Comparison of ENCODE assay signal across 8 mouse cellular contexts in genomic region chr5:33722266-33723018, GRCm38 (mm10). TPM values are rescaled to one million over a fixed set of nuclear protein-coding genes. Genes with fewer than 3 reads are reported as not detected.
A peak's percentile ranks its signal among the peaks of the same experiment; 100 is the strongest.
DNase-seq lines count a peak whose midpoint lies in the region; ATAC-seq and TF ChIP-seq lines count a peak whose summit lies in the region.

No protein-coding gene starts in this region.

- peaks cover 21% of the 10 kb centered on the region for H3K4me1 ChIP-seq in kidney, adult 2 months (ENCODE audit: control insufficient read depth, insufficient read depth, low read length)
- H3K4me1 ChIP-seq in bone marrow macrophage, adult 2 months (ENCODE audit: control insufficient read depth, insufficient read depth, low read length): no peaks in the 10 kb centered on the region
- H3K4me1 ChIP-seq in hindbrain, embryonic 12.5 days: peaks cover 70% of the 10 kb centered on the region
- peaks cover 17% of the 10 kb centered on the region; the same call in 1 of the 2 replicates for H3K4me1 ChIP-seq in midbrain, embryonic 14.5 days (ENCODE audit: control insufficient read depth, insufficient read depth, low read length)

- H3K4me3 ChIP-seq in kidney, adult 2 months (ENCODE audit: insufficient read depth, low read depth, low read length): peak overlapping the region; percentile 88
- peak overlapping the region; percentile 49 for H3K4me3 ChIP-seq in bone marrow macrophage, adult 2 months (ENCODE audit: insufficient read depth, low read length)
- peak overlapping the region; percentile 71 for H3K4me3 ChIP-seq in hindbrain, embryonic 12.5 days
- peak overlapping the region; percentile 48 for H3K4me3 ChIP-seq in midbrain, embryonic 14.5 days (replicated peaks; ENCODE audit: low read depth, low read length)

- WGBS in kidney, adult 2 months: 1% methylated on average over 53 of the region's 53 CpGs
- WGBS in hindbrain, embryonic 12.5 days: under 1% methylated on average over 53 of the region's 53 CpGs
- under 1% methylated on average over 53 of the region's 53 CpGs for WGBS in midbrain, embryonic 14.5 days

- H3K27ac ChIP-seq in kidney, adult 2 months (ENCODE audit: insufficient read depth, low read depth, low read length): peak overlapping the region; percentile 96
- H3K27ac ChIP-seq in bone marrow macrophage, adult 2 months (ENCODE audit: insufficient read depth, low read depth, low read length): no peak overlapping the region
- peak overlapping the region; percentile 82 for H3K27ac ChIP-seq in hindbrain, embryonic 12.5 days
- H3K27ac ChIP-seq in midbrain, embryonic 14.5 days (replicated peaks; ENCODE audit: low read depth, low read length): peak overlapping the region; percentile 65

- no peaks in the 10 kb centered on the region for H3K27me3 ChIP-seq in kidney, adult 2 months (replicated peaks; ENCODE audit: control insufficient read depth, insufficient read depth, low read length)
- H3K27me3 ChIP-seq in hindbrain, embryonic 12.5 days: peaks cover 45% of the 10 kb centered on the region
- peaks cover 21% of the 10 kb centered on the region for H3K27me3 ChIP-seq in midbrain, embryonic 14.5 days (ENCODE audit: control insufficient read depth, insufficient read depth, low read length)

- TF ChIP-seq CTCF in kidney, adult 2 months (conservative IDR thresholded peaks at IDR 0.05; ENCODE audit: insufficient read depth, insufficient read length, low read depth, low read length): no peak
- TF ChIP-seq CTCF in bone marrow macrophage, adult 2 months (IDR thresholded peaks at IDR 0.05; ENCODE audit: low read depth, low read length): no peak

- H3K36me3 ChIP-seq in kidney, adult 2 months (ENCODE audit: control insufficient read depth, insufficient read depth, low read length): no peaks in the 10 kb centered on the region
- no peaks in the 10 kb centered on the region for H3K36me3 ChIP-seq in hindbrain, embryonic 12.5 days
- H3K36me3 ChIP-seq in midbrain, embryonic 14.5 days (ENCODE audit: control insufficient read depth, insufficient read depth, low read length): no peaks in the 10 kb centered on the region

- no peak for TF ChIP-seq POLR2A in kidney, adult 2 months (IDR thresholded peaks at IDR 0.05; ENCODE audit: low read depth, low read length)
- TF ChIP-seq POLR2A in bone marrow macrophage, adult 2 months (IDR thresholded peaks at IDR 0.05; ENCODE audit: borderline replicate concordance, low read depth, low read length): no peak

- peak; percentile 15; the same call in 1 of the 2 replicates for ATAC-seq in hindbrain, embryonic 12.5 days (ENCODE audit: low FRiP score)
- peak; percentile 3; the same call in 1 of the 2 replicates for ATAC-seq in midbrain, embryonic 14.5 days (ENCODE audit: low FRiP score, low TSS enrichment)

- H3K9ac ChIP-seq in hindbrain, embryonic 12.5 days: peak overlapping the region; percentile 87
- peak overlapping the region; percentile 60 for H3K9ac ChIP-seq in midbrain, embryonic 14.5 days (replicated peaks; ENCODE audit: low read length)

- no peaks in the 10 kb centered on the region for H3K9me3 ChIP-seq in hindbrain, embryonic 12.5 days (replicated peaks)
- no peaks in the 10 kb centered on the region for H3K9me3 ChIP-seq in midbrain, embryonic 14.5 days (ENCODE audit: control insufficient read depth, low read length)

- no peak for DNase-seq in kidney, adult 2 months
- no peak for DNase-seq in kidney, adult 11 months
- peak; percentile 62 for DNase-seq in midbrain, embryonic 14.5 days
- no peak for DNase-seq in layer of hippocampus, adult 8-10 months (ENCODE audit: low spot score in 2 of 2)
- no peak for DNase-seq in adrenal gland, postnatal 14 days
- DNase-seq in spleen, postnatal 14 days (ENCODE audit: low spot score in 2 of 2): no peak

- peak overlapping the region; percentile 98 for H3K4me2 ChIP-seq in hindbrain, embryonic 12.5 days (replicated peaks)
- peak overlapping the region; percentile 96 for H3K4me2 ChIP-seq in midbrain, embryonic 14.5 days (ENCODE audit: low read length)

RNA-seq across cellular contexts. Expression of gene Fgfr3, which starts 1.0 kb away (rescaled TPM):
- 63.7 and 94.9 TPM in 2 replicates for polyA plus RNA-seq in kidney, adult 2 months (2012; rRNA removed)
- not detected in 2 replicates for polyA plus RNA-seq in bone marrow macrophage, adult 2 months (2012; ENCODE audit: insufficient read depth, insufficient read length, missing spikeins)
- 63.6 and 68.4 TPM in 2 replicates for polyA plus RNA-seq in hindbrain, embryonic 12.5 days (2016; fragmentation: Nextera tagmentation; extraction: Ambion mirVana)
- 20.9 and 21.3 TPM in 2 replicates for polyA plus RNA-seq in midbrain, embryonic 14.5 days (2014; fragmentation: Nextera tagmentation; extraction: Ambion mirVana)
- total RNA-seq in layer of hippocampus, adult 8-10 months (2022): 100 to 1,000 TPM; 116 to 143 (median 125) TPM
- total RNA-seq in adrenal gland, postnatal 14 days (2021): 6.4 and 7.8 TPM in 2 replicates

Comparison
In these comparisons a context has a peak if more than half of its experiments do, and no peak if none do; other contexts are left out.
1. RNA of gene Fgfr3, which starts 1.0 kb away (polyA plus RNA-seq): 63.6 to 68.4 TPM in hindbrain, embryonic 12.5 days, 63.7 to 94.9 TPM in kidney, adult 2 months and 20.9 to 21.3 TPM in midbrain, embryonic 14.5 days; not detected in bone marrow macrophage, adult 2 months; every median in the first group is over 10 times any median in the second.
2. Peak in every context shown above with its lines, with median percentiles within 50 percentile points of each other: H3K4me3 ChIP-seq.